Mouse (Mus musculus): ENCODE data around the gene Sytl1.

Gene Sytl1

GRCm38 (mm10) chr4:133278482-133278881 is 15.6 kb upstream of the Sytl1 start:
- DNase-seq (ENCODE audit: low read depth, low spot score), result no peak

DNA sequence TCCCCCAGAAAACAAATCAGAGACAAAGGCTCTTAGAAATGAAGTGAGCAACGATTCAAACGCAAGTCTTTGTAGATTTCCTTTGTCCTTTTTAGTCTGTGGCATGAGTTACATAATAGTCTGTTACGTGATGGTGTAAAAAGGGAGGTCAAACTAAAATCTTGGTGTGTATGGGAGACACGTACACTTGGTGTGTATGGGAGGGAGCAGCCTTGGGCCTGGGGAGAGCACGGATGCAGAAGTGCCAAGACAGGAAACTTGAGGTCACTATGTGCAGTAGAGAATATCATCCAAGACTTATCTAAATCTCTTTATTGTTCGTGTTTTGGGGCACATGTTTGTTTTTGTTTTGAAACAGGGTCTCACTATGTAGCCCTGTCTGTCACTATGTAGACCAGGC is 15.2 kb upstream of the Sytl1 start:
- DNase-seq (ENCODE audit: low read depth, low spot score), result no peak

- peak; percentile 97 for DNase-seq (ENCODE audit: low read depth, low spot score)
These were observed 14.5 kb upstream of the Sytl1 start, which contains the start of gene Tmem222 for GRCm38 (mm10) chr4:133277104-133278026. Gene Tmem222 (minus strand): TSS chr4:133277792.

DNA sequence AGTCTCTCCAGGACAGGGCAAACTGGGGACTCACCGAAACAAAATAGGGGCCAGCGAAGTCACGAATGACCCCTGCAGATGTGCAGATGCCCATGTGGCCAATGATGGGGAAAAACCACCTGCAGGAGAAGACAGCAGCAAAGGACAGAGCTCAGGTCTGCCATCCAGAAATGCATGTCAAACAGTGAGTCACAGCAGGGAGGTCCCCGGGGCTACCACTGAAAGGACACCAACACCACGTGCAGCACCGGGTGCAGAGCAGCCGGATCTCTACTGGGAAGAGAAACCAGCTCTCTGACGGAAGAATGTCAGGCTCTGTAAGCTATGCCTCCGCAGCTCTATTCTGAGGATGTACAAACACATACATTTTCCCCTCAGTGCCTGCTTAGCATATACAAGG is 8.0 kb upstream of the Sytl1 start:
- DNase-seq (ENCODE audit: low read depth, low spot score), result no peak

- DNase-seq (ENCODE audit: low read depth, low spot score), result no peak
These were observed 6.7 kb upstream of the Sytl1 start for GRCm38 (mm10) chr4:133269596-133269995.

- no peak for DNase-seq (ENCODE audit: low read depth, low spot score)
These were observed 6.0 kb upstream of the Sytl1 start for GRCm38 (mm10) chr4:133268931-133269330.

- no peak for DNase-seq (ENCODE audit: low read depth, low spot score)
These were observed 3.5 kb upstream of the Sytl1 start for GRCm38 (mm10) chr4:133266248-133266880.

DNA sequence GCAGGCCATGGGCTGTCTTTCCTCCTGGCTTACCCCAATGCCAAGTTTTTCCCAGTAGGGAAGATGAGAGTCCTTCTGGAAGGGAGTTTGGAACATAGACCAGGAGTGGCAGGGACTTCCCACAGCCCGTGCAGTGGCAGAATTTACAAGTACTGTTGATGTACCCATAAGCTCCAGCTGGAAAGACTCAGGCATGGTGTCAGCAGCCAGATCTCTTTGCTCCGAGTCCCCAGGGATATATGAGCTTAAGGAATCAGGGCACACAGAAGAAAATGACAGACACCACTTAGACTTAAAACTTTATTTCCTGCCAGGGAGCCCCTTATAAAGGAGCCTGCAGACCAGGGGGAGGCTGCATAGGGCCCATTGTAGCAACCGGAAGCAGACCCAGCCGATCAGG is 2.8 kb upstream of the Sytl1 start:
- no peak for DNase-seq (ENCODE audit: low read depth, low spot score)

- DNase-seq (ENCODE audit: low read depth, low spot score), result no peak
These were observed 2.4 kb upstream of the Sytl1 start for GRCm38 (mm10) chr4:133265297-133265696.

DNA sequence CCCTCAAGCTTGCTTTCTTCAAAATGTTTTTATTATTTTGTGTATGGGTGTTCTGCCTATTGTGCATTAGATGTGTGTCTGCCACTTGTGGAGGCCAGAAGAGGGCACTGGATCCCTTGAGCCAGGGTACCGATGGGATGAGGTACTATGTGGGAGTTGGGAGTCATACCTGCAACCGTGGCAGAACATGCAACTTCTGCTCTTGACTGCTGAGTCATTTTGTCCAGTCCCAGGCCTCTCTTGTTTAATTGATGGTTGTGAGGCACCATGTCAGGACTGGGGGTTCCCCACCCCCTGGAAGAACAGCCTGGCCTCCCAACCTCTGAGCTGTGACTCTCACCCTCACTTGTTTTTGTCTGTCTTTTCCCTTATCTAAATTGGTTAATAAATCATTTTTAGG is 1.6 kb upstream of the Sytl1 start:
- no peak for DNase-seq (ENCODE audit: low read depth, low spot score)

DNA sequence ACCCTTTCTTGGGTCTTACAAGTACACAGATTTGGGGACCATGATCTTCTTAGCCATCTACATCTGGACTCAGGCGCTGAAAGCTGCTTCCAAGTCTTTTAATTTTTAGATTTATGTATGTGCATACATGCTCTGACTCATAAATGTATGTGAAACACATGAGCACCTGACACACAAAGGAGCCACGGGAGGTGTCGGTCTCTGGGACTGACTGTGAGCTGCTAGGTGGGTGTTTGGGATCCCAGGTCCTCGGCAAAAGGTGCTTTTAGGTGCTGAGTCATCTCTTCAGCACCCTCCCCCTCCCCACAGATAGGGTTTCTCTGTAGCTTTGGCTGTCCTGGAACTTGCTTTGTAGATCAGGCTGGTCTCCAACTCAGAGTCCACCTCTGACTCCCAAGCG is 843 bp upstream of the Sytl1 start:
- DNase-seq (ENCODE audit: low read depth, low spot score), result no peak

- no peak for DNase-seq (ENCODE audit: low read depth, low spot score)
These were observed 543 bp downstream of the Sytl1 start for GRCm38 (mm10) chr4:133262375-133262765.

DNA sequence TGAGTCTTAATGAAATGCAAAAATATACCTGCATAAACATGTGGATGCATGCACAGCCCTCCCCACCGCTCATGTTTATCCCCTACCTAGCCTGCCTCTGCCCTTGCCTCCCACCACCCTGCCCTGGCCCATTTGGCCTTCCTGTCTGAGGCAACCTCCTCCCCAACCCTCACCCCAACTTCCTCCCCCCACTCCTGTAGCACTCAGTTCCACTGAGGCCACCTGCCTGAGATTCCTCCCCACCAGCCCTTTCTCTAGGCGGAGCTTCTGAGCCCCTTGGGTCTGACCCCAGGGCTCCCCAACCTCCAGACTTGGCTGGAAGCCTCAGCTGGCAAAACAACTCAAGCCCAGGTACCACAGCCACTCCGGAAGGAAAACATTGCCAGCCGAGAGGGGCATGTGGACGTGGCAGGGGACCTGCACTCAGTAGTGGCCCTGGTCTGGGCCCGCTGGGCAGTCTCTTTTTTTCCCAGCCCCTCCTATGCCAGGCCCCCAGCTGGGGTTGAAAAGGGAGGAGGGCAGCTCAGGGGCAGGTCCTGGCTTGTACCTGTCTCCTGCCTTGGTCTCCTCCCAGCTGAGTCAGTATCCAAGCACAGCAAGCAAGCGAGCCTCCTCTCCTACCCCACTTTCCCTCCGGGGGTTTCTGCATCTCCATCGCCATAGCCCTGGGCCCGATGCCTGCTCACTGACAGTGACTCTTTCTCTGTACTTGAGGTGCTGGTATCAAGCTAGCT is 1.1 kb downstream of the Sytl1 start:
- no peak for DNase-seq (ENCODE audit: low read depth, low spot score)

- no peak for DNase-seq (ENCODE audit: low read depth, low spot score)
These were observed 5.0 kb downstream of the Sytl1 start for GRCm38 (mm10) chr4:133257798-133258408.

DNA sequence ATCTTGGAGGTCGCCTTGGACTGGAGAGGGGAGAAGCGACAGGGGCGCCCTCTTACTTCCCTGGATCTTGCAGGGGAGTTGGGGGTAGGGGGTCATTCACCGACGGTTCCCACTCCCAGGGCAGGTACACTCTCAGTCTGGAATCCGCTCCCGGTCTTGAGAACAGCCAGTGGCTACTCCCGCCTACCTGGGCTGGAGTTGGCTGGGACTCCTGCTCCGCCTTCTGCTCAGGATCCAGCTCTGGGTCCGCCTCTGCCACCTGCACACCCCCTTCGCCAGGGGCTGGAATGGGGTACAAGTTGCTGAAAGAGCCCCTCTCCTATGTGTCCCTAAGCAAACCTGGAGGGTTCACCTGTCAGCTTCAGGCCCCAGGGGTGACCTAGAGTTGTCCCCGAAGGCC is 5.7 kb downstream of the Sytl1 start:
- DNase-seq (ENCODE audit: low read depth, low spot score), result no peak

- no peak for DNase-seq (ENCODE audit: low read depth, low spot score)
These were observed 6.1 kb downstream of the Sytl1 start for GRCm38 (mm10) chr4:133256820-133257219.

- no peak for DNase-seq (ENCODE audit: low read depth, low spot score)
These were observed 7.5 kb downstream of the Sytl1 start for GRCm38 (mm10) chr4:133255392-133255791.

GRCm38 (mm10) chr4:133253412-133253811 is 9.5 kb downstream of the Sytl1 start:
- no peak for DNase-seq (ENCODE audit: low read depth, low spot score)

- DNase-seq (ENCODE audit: low read depth, low spot score), result no peak
These were observed 10.8 kb downstream of the Sytl1 start for GRCm38 (mm10) chr4:133252089-133252488.

GRCm38 (mm10) chr4:133251214-133251613 is 11.7 kb downstream of the Sytl1 start:
- DNase-seq (ENCODE audit: low read depth, low spot score), result no peak

- no peak for DNase-seq (ENCODE audit: low read depth, low spot score)
These were observed 12.3 kb downstream of the Sytl1 start for GRCm38 (mm10) chr4:133250609-133251008.

Measured in telencephalon, adult 2 months (tissue).